Mouse (Mus musculus): ENCODE measurements around the gene Trdmt1.

GRCm38 (mm10) chr2:13480744-13481143, 63.7 kb downstream of the Trdmt1 start:
- TF ChIP-seq POLR2A (IDR thresholded peaks at IDR 0.05; ENCODE audit: control insufficient read depth, low read depth, low read length) (no peak), CTCF (IDR thresholded peaks at IDR 0.05; ENCODE audit: control insufficient read depth, insufficient read depth, insufficient replicate concordance, low read depth, low read length) (no peak)
